Mouse (Mus musculus) thymus, adult 2 months (tissue): Measurements from ENCODE around the gene Pcbp3. TPM values are rescaled to one million over a fixed set of nuclear protein-coding genes. Genes with fewer than 3 reads are reported as not detected.

ENCODE experiments used
- DNase-seq: peaks from one replicate; pipeline ENCODE4 v3.0.0; 2021
- H3K27ac ChIP-seq: fragments of 200-500 bp; 2 replicates; pipeline ENCODE4 v1.5.1; 2012; ENCODE audit warnings: low read length, control low read depth; ENCODE audit not compliant: control insufficient read depth, insufficient read depth
- H3K27me3 ChIP-seq: fragments of 200-500 bp; 2 replicates; pipeline ENCODE4 v1.6.1; 2012; ENCODE audit warnings: mild to moderate bottlenecking, low read length, moderate library complexity, mixed read lengths; ENCODE audit not compliant: control insufficient read depth, insufficient read depth
- H3K36me3 ChIP-seq: fragments of 200-500 bp; 2 replicates; pipeline ENCODE4 v1.6.1; 2012; ENCODE audit warnings: mild to moderate bottlenecking, low read length, moderate library complexity; ENCODE audit not compliant: control insufficient read depth, insufficient read depth
- H3K4me1 ChIP-seq: fragments of 200-500 bp; replicated peaks from 2 replicates; pipeline ENCODE4 v1.6.1; 2012; ENCODE audit warnings: low read length; ENCODE audit not compliant: control insufficient read depth, insufficient read depth
- H3K4me3 ChIP-seq: fragments of 200-500 bp; 2 replicates; pipeline ENCODE4 v1.5.1; 2012; ENCODE audit warnings: mild to moderate bottlenecking, low read length, control low read depth, moderate library complexity; ENCODE audit not compliant: control insufficient read depth, insufficient read depth
- CTCF ChIP-seq: fragments of 200-500 bp; IDR thresholded peaks from 2 replicates; pipeline ENCODE4 v1.5.1; 2012; ENCODE audit warnings: mild to moderate bottlenecking, control low read depth, low read length, moderate library complexity, borderline replicate concordance; ENCODE audit not compliant: control insufficient read depth, poor library complexity, insufficient read depth; ENCODE audit errors: extremely low read depth
- POLR2A ChIP-seq: fragments of 200-500 bp; IDR thresholded peaks from 2 replicates; pipeline ENCODE4 v1.6.1; 2012; ENCODE audit warnings: mild to moderate bottlenecking, low read length, control low read depth, moderate library complexity; ENCODE audit not compliant: control insufficient read depth, poor library complexity, insufficient read depth; ENCODE audit errors: extremely low read depth
- WGBS: fragments of 180-500 bp; shearing (Covaris S2); methylation state at CpG from one replicate; pipeline ENCODE4 v1.1.7; 2018; 5-methylcytosine and 5-hydroxymethylcytosine counted together
- polyA plus RNA-seq: library from polyadenylated mRNA; depleted of rRNA; stranded (reverse); fragments of >200 nt; gene quantifications from 2 replicates; pipeline ENCODE4 v1.2.3, GENCODE M21; 2012; rRNA removed

The Pcbp3 gene
- polyA plus RNA-seq, 1 experiment = 12.7 TPM

DNA sequence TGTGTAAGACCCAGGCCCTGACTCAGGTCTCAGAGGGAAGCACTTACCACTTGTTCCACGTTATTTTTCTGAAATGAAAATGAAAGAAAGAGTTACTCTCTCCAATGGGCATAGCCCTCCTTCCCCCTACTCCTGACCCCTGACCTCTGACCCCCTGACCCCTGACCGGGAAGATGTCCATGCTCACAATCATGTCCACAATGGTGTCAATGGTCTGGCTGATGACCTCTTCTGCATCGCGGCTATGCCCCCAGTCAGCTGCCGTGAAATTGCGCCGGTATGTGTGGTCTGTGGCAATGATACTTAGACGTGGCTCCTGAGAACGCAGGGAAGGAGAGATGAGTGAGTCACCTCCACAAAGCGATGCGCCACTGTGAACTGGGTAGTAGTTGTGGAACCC, 240.5 kb downstream of the Pcbp3 start:
- TF ChIP-seq CTCF = no peak
- no peak for TF ChIP-seq POLR2A
- H3K4me3 ChIP-seq = no peak overlapping the region
- WGBS = 87% methylated on average over 11 of the region's 11 CpGs
- H3K27ac ChIP-seq = no peak overlapping the region
- DNase-seq = no peak
- no peaks in the 10 kb centered on the region for H3K4me1 ChIP-seq
- no peaks in the 10 kb centered on the region for H3K36me3 ChIP-seq
- H3K27me3 ChIP-seq = no peaks in the 10 kb centered on the region

DNA sequence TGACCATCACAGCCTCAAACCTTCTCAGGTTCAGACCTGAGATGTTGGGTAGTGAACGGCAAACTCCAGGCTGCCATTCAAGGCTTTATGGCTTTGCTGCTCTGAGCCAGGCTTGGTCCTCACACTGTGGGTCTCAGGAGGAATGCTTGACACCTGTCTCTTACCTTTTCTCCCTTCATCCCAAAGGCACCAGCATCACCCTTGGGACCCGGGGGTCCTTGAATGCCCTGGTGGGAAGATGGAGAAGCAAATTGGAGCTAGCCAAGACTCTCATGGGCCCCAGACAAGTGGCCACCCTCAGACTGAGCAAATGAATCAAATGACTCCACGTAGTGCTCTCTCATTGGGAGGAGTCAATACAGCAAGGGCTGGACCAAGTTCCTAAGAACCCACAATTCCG, 244.1 kb downstream of the Pcbp3 start:
- Histone ChIP-seq H3K4me1 (no peaks in the 10 kb centered on the region), H3K27ac (no peak overlapping the region), H3K27me3 (no peaks in the 10 kb centered on the region), H3K36me3 (no peaks in the 10 kb centered on the region), H3K4me3 (no peak overlapping the region)
- 85% methylated on average over 4 of the region's 4 CpGs for WGBS
- no peak for DNase-seq
- no peak for TF ChIP-seq CTCF
- TF ChIP-seq POLR2A = no peak

DNA sequence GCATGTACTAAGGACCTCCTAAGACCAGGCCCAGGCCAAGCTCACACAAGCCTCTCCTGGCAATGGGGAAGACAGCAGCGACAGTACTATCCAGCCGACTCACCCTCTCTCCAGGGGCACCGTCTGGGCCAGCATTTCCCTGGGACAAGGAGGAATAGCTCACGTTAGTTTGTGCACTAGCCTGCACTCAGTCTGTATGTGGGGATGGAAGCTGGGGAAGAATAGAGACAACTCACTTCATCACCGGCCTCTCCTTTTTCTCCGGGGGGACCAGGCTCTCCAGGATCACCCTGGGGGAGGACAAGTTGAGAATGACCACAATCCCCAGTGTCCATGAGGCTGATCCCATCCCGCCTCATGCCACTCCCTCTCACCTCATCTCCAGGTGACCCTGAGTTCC, 244.7 kb downstream of the Pcbp3 start:
- DNase-seq = no peak

DNA sequence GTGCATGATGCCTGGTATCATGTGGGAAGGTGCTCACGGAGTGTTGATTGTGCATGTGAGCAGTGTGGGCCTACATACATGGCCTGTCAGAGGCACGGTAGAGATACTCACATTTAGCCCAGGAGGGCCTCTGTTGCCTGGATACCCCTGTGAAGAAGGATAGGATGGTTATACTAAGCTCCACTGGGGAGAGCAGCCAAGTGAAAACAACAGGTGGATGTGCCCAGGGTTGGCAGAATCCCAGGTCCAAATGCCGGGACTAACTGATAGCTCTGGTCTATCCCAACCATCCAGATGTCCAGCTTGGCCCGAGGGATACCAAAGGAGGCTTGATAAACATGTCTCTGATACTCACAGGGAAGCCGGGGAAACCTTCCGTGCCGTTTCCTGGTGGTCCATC, 247.4 kb downstream of the Pcbp3 start:
- DNase-seq = no peak
- Histone ChIP-seq H3K36me3 (no peaks in the 10 kb centered on the region), H3K27ac (no peak overlapping the region), H3K4me1 (no peaks in the 10 kb centered on the region), H3K4me3 (no peak overlapping the region), H3K27me3 (no peaks in the 10 kb centered on the region)
- no peak for TF ChIP-seq CTCF
- no peak for TF ChIP-seq POLR2A
- WGBS = 91% methylated on average over 7 of the region's 7 CpGs

More for the DNA sequence above, 244.7 kb downstream of the Pcbp3 start:
- Histone ChIP-seq H3K27me3 (no peaks in the 10 kb centered on the region), H3K27ac (no peak overlapping the region), H3K4me3 (no peak overlapping the region), H3K36me3 (no peaks in the 10 kb centered on the region), H3K4me1 (no peaks in the 10 kb centered on the region)
- 92% methylated on average over 7 of the region's 7 CpGs for WGBS
- TF ChIP-seq CTCF (no peak), POLR2A (no peak)

DNA sequence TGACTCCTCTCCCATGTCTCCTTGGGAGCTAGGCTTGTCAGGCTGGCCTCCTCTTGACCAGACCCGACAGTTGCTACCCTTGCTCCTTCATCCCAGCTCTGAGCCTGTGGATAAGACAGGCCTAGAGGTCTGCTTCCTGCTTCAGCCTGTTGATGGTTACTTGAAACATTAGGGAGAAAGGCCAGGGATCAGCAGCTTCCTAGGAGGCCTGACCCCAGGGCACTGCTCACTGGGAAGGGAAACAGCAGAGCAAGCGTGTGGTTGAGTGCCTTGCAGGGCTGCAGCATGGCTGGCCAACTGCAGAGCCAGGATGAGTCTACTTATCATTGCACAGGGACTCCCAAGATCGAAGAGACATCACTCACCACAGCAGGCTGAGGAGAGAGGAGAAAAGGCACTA, 249.2 kb downstream of the Pcbp3 start:
- 92% methylated on average over 3 of the region's 3 CpGs for WGBS
- no peak overlapping the region for H3K27ac ChIP-seq

More for the DNA sequence above, 249.2 kb downstream of the Pcbp3 start:
- no peaks in the 10 kb centered on the region for H3K27me3 ChIP-seq
- no peaks in the 10 kb centered on the region for H3K4me1 ChIP-seq
- no peaks in the 10 kb centered on the region for H3K36me3 ChIP-seq
- no peak overlapping the region for H3K4me3 ChIP-seq
- TF ChIP-seq CTCF (no peak), POLR2A (no peak)
- DNase-seq = no peak

Other genes with a start within 250 kb of the Pcbp3 start
- gene Col6a1, start 235.7 kb downstream of the Pcbp3 start, polyA plus RNA-seq = 42.8 and 50.8 TPM in 2 replicates
- 97.7 and 110 TPM in 2 replicates for gene Slc19a1, start 70.4 kb upstream of the Pcbp3 start, polyA plus RNA-seq
- gene Col18a1, start 204.7 kb upstream of the Pcbp3 start, polyA plus RNA-seq = 19.8 and 20.7 TPM in 2 replicates